Mouse (Mus musculus): ENCODE data around the gene Rab20. TPM values are rescaled to one million over a fixed set of nuclear protein-coding genes. Genes with fewer than 3 reads are reported as not detected.
"Not testable (repeated sequence)": the region's sequence is repeated elsewhere in the genome, so short reads cannot be mapped to it uniquely, and the experiment has no call there.

The Rab20 gene
- total RNA-seq, 2 experiments from 2014 or later, result 1.2 to 1.9 TPM

- intact Hi-C loops (cut with DNase I), result loop anchor here (2.0 kb wide), 1 partner anchor 61 kb away; no protein-coding TSS in a partner anchor
- DNase-seq, result peak; percentile 47 to 66
These were observed 7.6 kb upstream of the Rab20 start for GRCm38 (mm10) chr8:11486142-11486541.

GRCm38 (mm10) chr8:11482537-11482936 lies 4.0 kb upstream of the Rab20 start:
- intact Hi-C loops (cut with DNase I), result loop anchor here (5.0 kb wide), 1 partner anchor 225 kb away; no protein-coding TSS in a partner anchor
- DNase-seq, result no peak

GRCm38 (mm10) chr8:11481876-11482275 lies 3.4 kb upstream of the Rab20 start:
- no peak for DNase-seq
- intact Hi-C loops (cut with DNase I), result loop anchor here (5.0 kb wide), 1 partner anchor 225 kb away; no protein-coding TSS in a partner anchor

GRCm38 (mm10) chr8:11479591-11479990 lies 1.1 kb upstream of the Rab20 start:
- DNase-seq, result no peak
- intact Hi-C loops (cut with DNase I), result no loop called here

GRCm38 (mm10) chr8:11478807-11479527 lies 457 bp upstream of the Rab20 start:
- intact Hi-C loops (cut with DNase I), result no loop called here
- DNase-seq, result no peak

GRCm38 (mm10) chr8:11477178-11477553 lies 1.3 kb downstream of the Rab20 start:
- intact Hi-C loops (cut with DNase I), result no loop called here
- no peak for DNase-seq

GRCm38 (mm10) chr8:11476338-11477177 lies 2.0 kb downstream of the Rab20 start:
- DNase-seq, result no peak
- intact Hi-C loops (cut with DNase I), result no loop called here

GRCm38 (mm10) chr8:11475876-11476275 lies 2.6 kb downstream of the Rab20 start:
- intact Hi-C loops (cut with DNase I), result no loop called here
- no peak for DNase-seq

- no peak for DNase-seq
- intact Hi-C loops (cut with DNase I), result no loop called here
These were observed 3.1 kb downstream of the Rab20 start for GRCm38 (mm10) chr8:11475397-11475796.

- no peak for DNase-seq
- intact Hi-C loops (cut with DNase I), result no loop called here
These were observed 5.4 kb downstream of the Rab20 start for GRCm38 (mm10) chr8:11473072-11473471.

- intact Hi-C loops (cut with DNase I), result no loop called here
- no peak for DNase-seq
These were observed 7.2 kb downstream of the Rab20 start for GRCm38 (mm10) chr8:11471309-11471708.

GRCm38 (mm10) chr8:11470694-11471093 lies 7.8 kb downstream of the Rab20 start:
- no peak for DNase-seq
- intact Hi-C loops (cut with DNase I), result no loop called here

GRCm38 (mm10) chr8:11469095-11469494 lies 9.4 kb downstream of the Rab20 start:
- DNase-seq, result no peak
- intact Hi-C loops (cut with DNase I), result no loop called here

GRCm38 (mm10) chr8:11466528-11466927 lies 12.0 kb downstream of the Rab20 start:
- DNase-seq; intact Hi-C loops (cut with DNase I): not testable (repeated sequence)

GRCm38 (mm10) chr8:11465619-11466018 lies 12.9 kb downstream of the Rab20 start:
- intact Hi-C loops (cut with DNase I), result no loop called here
- no peak for DNase-seq

GRCm38 (mm10) chr8:11464707-11464964 lies 13.9 kb downstream of the Rab20 start:
- intact Hi-C loops (cut with DNase I), result no loop called here
- no peak for DNase-seq

GRCm38 (mm10) chr8:11463889-11464706 lies 14.4 kb downstream of the Rab20 start:
- intact Hi-C loops (cut with DNase I), result no loop called here

GRCm38 (mm10) chr8:11463541-11463888 lies 15.0 kb downstream of the Rab20 start:
- intact Hi-C loops (cut with DNase I), result no loop called here
- no peak for DNase-seq

More at GRCm38 (mm10) chr8:11463889-11464706, 14.4 kb downstream of the Rab20 start:
- no peak for DNase-seq

- DNase-seq, result no peak
- intact Hi-C loops (cut with DNase I), result no loop called here
These were observed 15.9 kb downstream of the Rab20 start for GRCm38 (mm10) chr8:11462641-11463040.

- no peak for DNase-seq
- intact Hi-C loops (cut with DNase I), result no loop called here
These were observed 16.7 kb downstream of the Rab20 start for GRCm38 (mm10) chr8:11461847-11462246.

GRCm38 (mm10) chr8:11460934-11461333 lies 17.6 kb downstream of the Rab20 start:
- intact Hi-C loops (cut with DNase I), result no loop called here
- no peak for DNase-seq
